Mouse (Mus musculus) forebrain, embryonic 16.5 days (tissue): ENCODE measurements at regions not wholly inside any gene's neighbourhood (a gene's known extent, or its start where the extent isn't known, plus 50 kb on each side); places are given as distances from the start of the nearest gene placed in this dataset.

Source experiments
- ATAC-seq: fragments of 200-750 bp; cut with Nextera tagmentation; 2 replicates; pipeline ENCODE4 v1.8.0; 2017; ENCODE audit warnings: mild to moderate bottlenecking, moderate library complexity
- H3K27ac ChIP-seq: fragments of 300-500 bp; sonication (generic); 2 replicates; pipeline ENCODE4 v1.5.1; 2014; ENCODE audit warnings: low read length, control low read depth
- H3K27me3 ChIP-seq: fragments of 300-500 bp; sonication (generic); replicated peaks from 2 replicates; pipeline ENCODE4 v1.6.1; 2014; ENCODE audit warnings: low read length; ENCODE audit not compliant: control insufficient read depth, insufficient read depth
- H3K36me3 ChIP-seq: fragments of 300-500 bp; sonication (generic); 2 replicates; pipeline ENCODE4 v1.6.1; 2014; ENCODE audit not compliant: control insufficient read depth, insufficient read depth
- H3K4me1 ChIP-seq: fragments of 300-500 bp; sonication (generic); replicated peaks from 2 replicates; pipeline ENCODE4 v1.6.1; 2014; ENCODE audit warnings: low read length; ENCODE audit not compliant: control insufficient read depth, insufficient read depth
- H3K4me2 ChIP-seq: fragments of 300-500 bp; sonication (generic); 2 replicates; pipeline ENCODE4 v1.6.1; 2014; ENCODE audit warnings: mild to moderate bottlenecking, low read length, control low read depth
- H3K4me3 ChIP-seq: fragments of 300-500 bp; sonication (generic); replicated peaks from 2 replicates; pipeline ENCODE4 v1.5.1; 2014; ENCODE audit warnings: mild to moderate bottlenecking, low read length, control low read depth
- H3K9ac ChIP-seq: fragments of 300-500 bp; sonication (generic); replicated peaks from 2 replicates; pipeline ENCODE4 v1.6.1; 2014; ENCODE audit warnings: low read depth, low read length, control low read depth
- H3K9me3 ChIP-seq: fragments of 300-500 bp; sonication (generic); 2 replicates; pipeline ENCODE4 v1.6.1; 2016; ENCODE audit warnings: low read length; ENCODE audit not compliant: control insufficient read depth
- WGBS: fragments of 180-500 bp; shearing (Covaris S2); extraction: QIAGEN DNeasy Blood & Tissue Kit; methylation state at CpG from one replicate; pipeline ENCODE4 v1.1.7; 2014; 5-methylcytosine and 5-hydroxymethylcytosine counted together

DNA sequence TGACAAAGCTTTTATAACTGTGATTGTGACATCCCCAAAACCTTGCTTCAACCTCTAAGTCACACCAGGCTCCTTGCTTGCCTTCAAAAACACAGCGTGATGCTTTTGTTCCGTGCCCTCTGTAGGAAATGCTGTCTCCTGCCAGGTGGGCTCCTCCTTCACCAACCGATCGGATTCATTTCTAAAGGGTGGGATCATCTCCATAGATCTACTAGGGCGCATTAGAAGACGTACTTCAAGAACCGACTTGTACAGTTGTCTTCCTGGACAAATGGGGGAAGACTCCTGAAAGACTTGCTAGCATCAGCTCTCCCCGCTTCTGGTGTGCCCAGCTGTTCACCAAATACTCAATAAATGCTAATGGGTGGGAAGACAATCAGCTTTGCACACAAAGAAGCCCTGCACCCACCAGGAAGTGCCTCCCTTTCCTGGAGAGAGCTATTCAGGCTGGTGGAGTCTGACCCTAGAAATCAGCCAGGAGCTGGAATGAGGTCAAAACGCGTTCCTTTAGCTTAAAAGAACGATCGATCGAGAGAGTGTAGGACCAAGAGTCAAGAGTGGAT lies 53.0 kb downstream of the Hoxa1 start:
- H3K4me1 ChIP-seq, result no peaks in the 10 kb centered on the region; the same call in 1 of the 2 replicates
- ATAC-seq, result no peak
- H3K27me3 ChIP-seq, result no peaks in the 10 kb centered on the region
- H3K4me3 ChIP-seq, result no peak overlapping the region
- H3K9me3 ChIP-seq, result no peaks in the 10 kb centered on the region
- no peaks in the 10 kb centered on the region for H3K36me3 ChIP-seq
- WGBS, result 34% methylated on average over 13 of the region's 13 CpGs
- H3K9ac ChIP-seq, result no peak overlapping the region
- no peak overlapping the region for H3K4me2 ChIP-seq
- no peak overlapping the region for H3K27ac ChIP-seq

DNA sequence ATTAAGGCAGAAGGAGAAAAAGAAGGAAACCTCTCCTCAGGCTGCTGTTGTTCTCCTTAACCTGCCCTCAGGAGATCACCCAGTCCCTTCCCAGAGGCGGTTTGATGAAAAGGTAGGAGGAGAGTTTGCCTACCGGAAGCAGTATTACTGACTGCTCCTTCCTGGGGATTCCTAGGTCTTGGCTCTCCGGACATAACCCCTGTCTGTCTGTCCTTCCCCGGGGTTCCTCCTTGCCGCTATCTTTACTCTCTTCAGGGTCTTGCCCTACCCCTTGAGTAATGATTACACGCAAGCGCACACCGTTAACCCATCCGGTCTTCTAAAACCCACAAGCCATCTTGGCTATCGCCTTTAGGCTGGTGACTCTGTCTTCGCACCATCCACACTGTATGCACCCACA lies 54.0 kb downstream of the Hoxa1 start:
- no peaks in the 10 kb centered on the region for H3K27me3 ChIP-seq
- H3K9ac ChIP-seq, result no peak overlapping the region
- H3K4me2 ChIP-seq, result no peak overlapping the region
- no peak overlapping the region for H3K4me3 ChIP-seq
- H3K36me3 ChIP-seq, result no peaks in the 10 kb centered on the region
- 96% methylated on average over 11 of the region's 11 CpGs for WGBS
- H3K27ac ChIP-seq, result no peak overlapping the region
- no peaks in the 10 kb centered on the region for H3K9me3 ChIP-seq
- ATAC-seq, result no peak
- H3K4me1 ChIP-seq, result no peaks in the 10 kb centered on the region; the same call in 1 of the 2 replicates

DNA sequence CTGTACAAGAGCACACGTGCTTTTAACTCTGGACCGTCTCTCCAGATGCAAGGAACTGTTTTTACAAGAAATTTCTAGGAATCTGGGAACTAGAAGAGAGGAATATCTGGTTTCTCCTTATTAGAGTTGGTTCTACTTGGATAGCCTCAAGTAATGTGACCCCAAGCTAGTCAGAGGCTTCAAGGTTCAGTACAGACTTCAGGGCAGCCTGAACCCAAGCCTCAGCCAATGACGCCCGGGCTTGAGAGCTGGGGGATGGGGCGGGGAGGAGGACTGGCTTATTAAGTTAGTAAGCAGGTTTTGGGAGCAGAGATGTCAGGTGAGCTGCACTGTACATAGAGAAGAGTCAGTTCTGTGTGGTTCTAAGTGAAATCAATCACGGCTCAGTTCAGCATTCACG lies 54.5 kb downstream of the Hoxa1 start:
- no peak for ATAC-seq
- Histone ChIP-seq H3K9me3 (no peaks in the 10 kb centered on the region), H3K27me3 (no peaks in the 10 kb centered on the region), H3K4me2 (no peak overlapping the region), H3K36me3 (no peaks in the 10 kb centered on the region), H3K4me1 (no peaks in the 10 kb centered on the region; the same call in 1 of the 2 replicates), H3K9ac (no peak overlapping the region), H3K4me3 (no peak overlapping the region), H3K27ac (no peak overlapping the region)
- 84% methylated on average over 7 of the region's 7 CpGs for WGBS

DNA sequence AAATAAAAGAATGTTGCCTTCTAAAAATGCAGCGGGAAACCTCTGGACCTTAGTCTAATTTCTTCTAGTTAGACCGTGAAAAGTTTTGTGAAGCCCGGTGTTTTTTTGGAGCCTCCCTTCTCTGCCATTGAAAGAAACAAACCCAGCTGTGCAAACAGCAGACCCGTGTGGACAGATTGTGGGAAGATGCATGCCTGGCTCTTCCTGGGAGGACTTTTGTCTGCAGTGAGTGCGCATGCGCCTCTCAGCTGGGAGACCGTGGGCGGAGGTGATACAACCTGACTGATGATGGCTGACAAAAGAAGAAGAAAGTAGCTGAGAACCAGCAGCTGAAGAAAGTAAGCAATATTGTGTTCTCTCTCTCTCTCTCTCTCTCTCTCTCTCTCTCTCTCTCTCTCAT lies 55.4 kb downstream of the Hoxa1 start:
- no peak for ATAC-seq
- 69% methylated on average over 8 of the region's 8 CpGs for WGBS

DNA sequence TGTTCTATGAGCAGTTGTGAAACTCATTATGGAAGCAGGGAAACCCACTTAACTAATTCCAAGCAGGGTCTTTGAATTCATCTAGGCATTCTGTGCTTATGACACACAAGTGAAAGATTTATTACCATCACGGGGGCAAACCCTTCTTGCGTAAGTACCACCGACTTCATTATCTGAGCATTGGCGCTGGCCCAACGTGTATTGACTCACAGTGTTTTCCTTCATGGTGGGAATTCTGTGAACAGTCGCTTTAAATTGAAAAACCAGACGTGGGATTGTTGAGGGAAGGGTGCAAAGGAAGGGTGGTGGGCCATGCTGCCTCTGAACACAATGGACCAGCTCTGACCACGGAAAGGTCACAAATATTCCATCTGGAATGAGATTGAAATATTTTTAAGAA lies 55.9 kb downstream of the Hoxa1 start:
- H3K27me3 ChIP-seq, result no peaks in the 10 kb centered on the region
- no peaks in the 10 kb centered on the region for H3K9me3 ChIP-seq
- no peak overlapping the region for H3K4me2 ChIP-seq
- 34% methylated on average over 8 of the region's 8 CpGs for WGBS
- no peak overlapping the region for H3K9ac ChIP-seq
- no peaks in the 10 kb centered on the region; the same call in 1 of the 2 replicates for H3K4me1 ChIP-seq
- no peaks in the 10 kb centered on the region for H3K36me3 ChIP-seq
- ATAC-seq, result no peak
- H3K27ac ChIP-seq, result no peak overlapping the region
- no peak overlapping the region for H3K4me3 ChIP-seq

More for the DNA sequence above, 55.4 kb downstream of the Hoxa1 start:
- Histone ChIP-seq H3K9ac (no peak overlapping the region), H3K9me3 (no peaks in the 10 kb centered on the region), H3K27me3 (no peaks in the 10 kb centered on the region), H3K4me2 (no peak overlapping the region), H3K4me3 (no peak overlapping the region), H3K36me3 (no peaks in the 10 kb centered on the region), H3K4me1 (no peaks in the 10 kb centered on the region; the same call in 1 of the 2 replicates), H3K27ac (no peak overlapping the region)

DNA sequence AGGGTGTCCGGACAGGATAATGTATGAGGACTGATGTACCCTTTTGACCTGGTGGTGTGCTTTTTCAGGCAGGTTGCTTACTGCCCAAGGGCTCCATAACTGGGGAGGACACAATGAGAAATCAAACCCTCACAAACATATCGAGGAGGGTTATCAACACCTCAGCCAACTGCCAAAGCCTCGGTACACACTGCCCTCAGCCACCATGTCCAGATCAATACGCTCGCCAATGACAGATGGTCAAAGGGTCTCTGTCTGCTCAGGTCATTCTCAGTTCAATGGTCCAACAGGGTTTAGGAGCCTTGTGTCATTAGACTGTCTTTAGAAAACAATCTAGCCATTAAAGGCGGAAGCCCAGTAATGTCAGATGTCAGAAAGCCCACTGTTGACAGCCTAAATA lies 56.9 kb downstream of the Hoxa1 start:
- 94% methylated on average over 6 of the region's 6 CpGs for WGBS
- Histone ChIP-seq H3K4me1 (no peaks in the 10 kb centered on the region; the same call in 1 of the 2 replicates), H3K36me3 (no peaks in the 10 kb centered on the region), H3K27me3 (no peaks in the 10 kb centered on the region), H3K4me3 (no peak overlapping the region), H3K4me2 (no peak overlapping the region), H3K27ac (no peak overlapping the region), H3K9me3 (no peaks in the 10 kb centered on the region), H3K9ac (no peak overlapping the region)
- no peak for ATAC-seq

DNA sequence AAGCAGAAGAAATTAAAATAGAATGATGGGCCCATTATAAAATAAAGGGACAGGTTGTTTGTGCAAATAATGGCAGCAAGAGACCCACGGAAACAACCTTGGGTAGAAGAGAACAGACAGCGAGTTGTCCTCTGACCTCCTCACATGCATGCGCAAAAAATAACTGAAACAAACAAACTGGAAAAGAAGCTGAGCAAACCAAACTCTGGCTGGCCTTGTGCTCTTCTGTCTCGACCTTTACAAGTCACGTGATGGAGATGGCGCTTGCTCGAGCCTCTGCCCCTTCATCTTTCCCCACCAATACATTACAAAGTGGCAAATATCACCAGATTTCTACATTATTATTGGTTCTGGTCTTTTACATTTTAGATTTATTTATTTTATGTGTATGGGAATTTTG lies 59.3 kb downstream of the Hoxa1 start:
- no peak overlapping the region for H3K9ac ChIP-seq
- WGBS, result 95% methylated on average over 7 of the region's 7 CpGs
- H3K27ac ChIP-seq, result no peak overlapping the region
- H3K4me3 ChIP-seq, result no peak overlapping the region
- H3K4me2 ChIP-seq, result no peak overlapping the region
- ATAC-seq, result no peak
- H3K27me3 ChIP-seq, result no peaks in the 10 kb centered on the region
- H3K36me3 ChIP-seq, result no peaks in the 10 kb centered on the region
- H3K4me1 ChIP-seq, result no peaks in the 10 kb centered on the region; the same call in 1 of the 2 replicates
- no peaks in the 10 kb centered on the region for H3K9me3 ChIP-seq

DNA sequence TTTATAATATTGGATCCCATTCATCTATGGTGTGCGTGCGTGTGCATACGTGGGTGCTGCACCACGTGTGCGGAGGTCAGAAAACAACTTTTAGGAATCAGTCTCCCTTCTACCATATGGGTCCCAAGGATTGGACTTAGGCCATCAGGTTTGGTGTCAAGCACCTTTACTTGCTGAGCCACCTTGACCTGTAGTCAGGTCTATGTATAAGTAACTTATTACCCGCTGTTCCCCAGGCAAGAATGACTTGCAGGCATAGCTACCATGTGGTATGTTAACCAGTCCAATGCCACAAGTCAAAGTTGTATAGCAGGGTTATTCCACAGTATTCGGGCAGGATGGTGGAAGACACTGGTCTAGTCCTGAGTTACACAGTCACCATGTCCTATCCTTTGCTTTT lies 62.5 kb downstream of the Hoxa1 start:
- H3K27me3 ChIP-seq, result no peaks in the 10 kb centered on the region
- ATAC-seq, result no peak
- H3K36me3 ChIP-seq, result no peaks in the 10 kb centered on the region
- no peaks in the 10 kb centered on the region for H3K9me3 ChIP-seq
- no peak overlapping the region for H3K4me3 ChIP-seq
- H3K4me2 ChIP-seq, result no peak overlapping the region
- WGBS, result 96% methylated on average over 7 of the region's 7 CpGs
- no peaks in the 10 kb centered on the region for H3K4me1 ChIP-seq
- H3K9ac ChIP-seq, result no peak overlapping the region
- H3K27ac ChIP-seq, result no peak overlapping the region

DNA sequence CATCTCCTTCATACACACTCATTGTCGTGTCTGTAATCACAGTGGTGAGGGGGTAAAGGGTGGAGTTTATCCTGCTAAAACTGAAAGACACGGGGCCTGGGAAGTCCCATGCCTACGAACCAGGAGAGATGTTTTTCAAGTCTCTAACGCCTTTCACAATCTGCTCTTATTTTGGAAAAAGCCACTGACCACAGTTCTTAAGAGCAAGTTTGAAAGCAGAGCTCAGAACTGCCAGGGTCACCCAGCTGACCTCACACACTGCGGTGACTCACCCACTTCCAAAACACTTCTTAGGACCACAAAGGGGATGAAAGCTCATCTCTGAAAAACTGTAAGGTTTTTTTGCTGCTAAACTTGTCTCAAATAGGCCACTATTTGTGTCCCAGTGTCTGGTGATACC lies 66.7 kb downstream of the Hoxa1 start:
- Histone ChIP-seq H3K4me2 (no peak overlapping the region), H3K27ac (no peak overlapping the region), H3K36me3 (no peaks in the 10 kb centered on the region), H3K4me1 (no peaks in the 10 kb centered on the region), H3K9me3 (no peaks in the 10 kb centered on the region), H3K9ac (no peak overlapping the region), H3K4me3 (no peak overlapping the region), H3K27me3 (no peaks in the 10 kb centered on the region)
- no peak for ATAC-seq
- 51% methylated on average over 5 of the region's 5 CpGs for WGBS
